Mouse (Mus musculus) gastrocnemius, postnatal 4 days (tissue): ENCODE measurements around the gene Srl. TPM values are rescaled to one million over a fixed set of nuclear protein-coding genes. Genes with fewer than 3 reads are reported as not detected.
A peak's percentile ranks its signal among the peaks of the same experiment; 100 is the strongest.

Source experiments
- DNase-seq, 2 experiments: peaks; one replicate each; pipeline ENCODE4 v3.0.0; 2021 to 2022; ENCODE audit warnings: low spot score in 2 of 2, mixed read lengths in 2 of 2
- total RNA-seq, 2 experiments: library from RNA; stranded (reverse); gene quantifications; 2 replicates each; pipeline ENCODE4 v1.2.3; 2021

Srl gene
- total RNA-seq, 2 experiments from 2014 or later: 1,069 to 1,086 TPM

- no peak for DNase-seq
Observed at GRCm38 (mm10) chr16:4520673-4521072, 20.9 kb downstream of the Srl start.

- DNase-seq: no peak
Observed at GRCm38 (mm10) chr16:4519825-4520224, 21.8 kb downstream of the Srl start.

- DNase-seq: no peak
Observed at GRCm38 (mm10) chr16:4519157-4519556, 22.5 kb downstream of the Srl start.

DNA sequence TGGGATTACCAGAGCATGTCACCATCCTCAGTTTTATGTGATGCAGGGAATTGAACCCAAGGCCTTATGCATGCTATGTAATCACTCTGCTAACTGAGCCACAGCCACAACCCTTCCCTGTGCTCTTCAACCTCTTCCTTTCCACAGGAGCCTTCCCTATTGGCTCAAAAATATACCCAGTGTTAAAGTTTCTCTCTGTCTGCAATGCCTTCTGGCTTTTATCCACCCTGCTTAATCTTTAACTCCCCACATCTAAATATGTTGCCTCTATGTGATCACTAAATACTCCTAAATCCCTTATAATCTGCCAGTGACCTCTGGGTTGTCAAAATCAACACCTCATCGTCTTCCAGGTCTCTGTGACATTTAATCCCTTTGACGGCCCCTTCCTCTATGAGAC lies 23.7 kb downstream of the Srl start:
- DNase-seq: no peak

DNA sequence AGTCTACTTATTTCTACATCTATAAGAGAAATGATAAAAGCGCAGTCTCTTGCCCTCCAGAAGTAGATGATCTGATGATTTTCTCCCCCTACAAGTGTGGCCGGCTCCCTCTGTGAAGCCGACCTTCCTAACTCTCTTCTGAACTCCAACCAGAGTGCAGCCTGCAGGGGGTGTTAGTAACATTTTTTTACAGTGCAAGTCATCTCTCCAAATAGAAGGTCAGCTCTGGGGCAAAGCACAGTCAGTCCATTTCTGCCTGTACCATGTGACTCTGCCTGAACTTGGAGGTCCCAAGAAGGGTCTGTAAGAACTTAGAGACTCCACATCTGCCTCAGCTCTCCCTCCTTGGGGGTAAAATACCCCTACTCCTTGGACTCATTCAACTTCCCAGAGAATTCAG lies 27.2 kb downstream of the Srl start:
- no peak for DNase-seq

DNA sequence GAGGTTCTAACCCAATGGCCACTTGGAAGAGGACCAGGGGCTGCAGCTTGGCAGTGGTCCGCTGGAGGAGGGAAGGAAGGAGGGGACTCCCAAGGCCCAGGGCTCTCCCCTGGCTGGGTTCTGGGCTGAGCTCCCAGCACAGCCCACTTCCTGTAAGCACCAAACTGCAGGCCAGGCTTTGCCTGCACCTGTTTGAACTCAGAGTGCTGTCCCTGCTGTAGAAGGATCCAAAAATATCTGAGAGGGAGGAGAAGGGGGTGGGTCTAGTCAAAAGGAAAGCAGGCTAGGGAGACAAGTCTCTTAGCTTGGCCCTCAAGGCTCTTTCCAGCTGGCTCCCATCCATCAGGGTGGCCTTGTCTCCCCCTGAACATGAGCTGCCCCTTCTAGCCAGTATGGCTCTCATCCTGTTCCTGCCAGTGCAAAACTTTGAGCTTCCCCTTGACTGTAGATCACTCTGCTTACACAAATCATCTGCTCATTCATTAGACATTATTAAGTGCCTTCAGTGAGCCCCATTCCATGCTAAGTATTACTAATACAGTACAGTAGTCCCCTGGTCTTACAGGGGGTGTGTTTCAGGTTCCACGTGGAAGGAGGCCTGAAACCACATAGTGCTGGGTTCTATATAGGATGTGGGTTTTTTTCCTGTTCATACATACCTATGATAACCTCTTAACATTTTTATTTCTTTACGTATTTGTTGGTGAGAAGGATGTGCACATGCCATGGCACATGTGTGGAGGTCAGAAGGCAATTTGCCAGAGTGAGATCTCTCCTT lies 28.8 kb downstream of the Srl start:
- DNase-seq: peak; percentile 56 to 78

DNA sequence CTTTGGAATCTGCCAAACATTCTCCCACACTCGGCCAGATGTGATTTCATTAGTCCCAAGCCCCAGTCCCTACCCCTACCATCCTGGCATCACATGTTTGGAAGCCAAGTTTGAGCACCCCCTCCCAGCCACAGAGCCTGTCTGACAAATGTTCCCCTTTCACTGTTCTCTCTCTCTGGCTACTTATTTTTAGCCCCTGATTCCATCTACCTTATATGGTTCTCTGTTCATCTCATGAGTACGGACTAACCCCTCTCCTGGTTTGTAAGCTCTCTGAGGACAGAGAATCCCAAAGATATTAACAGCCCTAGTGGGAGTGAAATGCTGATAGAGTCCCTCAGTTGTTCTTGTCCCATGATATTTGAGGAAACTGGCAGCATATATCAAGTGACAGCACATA lies 30.2 kb downstream of the Srl start:
- no peak for DNase-seq

DNA sequence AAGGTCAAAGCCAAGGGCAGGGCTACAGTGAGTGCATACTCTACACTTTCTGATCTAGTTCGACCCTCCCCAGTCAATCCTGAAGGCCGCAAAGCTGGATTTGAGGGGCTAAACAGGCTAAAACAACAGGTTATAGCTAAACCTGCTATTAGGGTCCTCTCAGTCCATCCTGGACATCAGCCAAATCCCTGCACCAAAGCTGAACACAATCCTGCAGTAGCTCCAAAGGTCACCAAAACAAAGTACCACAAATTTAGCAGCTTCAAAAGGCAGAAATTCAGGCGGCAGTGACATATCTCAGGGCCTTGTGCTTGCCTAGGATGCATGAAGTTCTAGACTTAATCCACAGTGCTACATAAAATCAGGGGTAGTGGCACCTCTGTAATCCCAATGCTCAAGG lies 35.4 kb downstream of the Srl start:
- DNase-seq: no peak

- DNase-seq: no peak
Observed at GRCm38 (mm10) chr16:4503495-4503894, 38.1 kb downstream of the Srl start.

DNA sequence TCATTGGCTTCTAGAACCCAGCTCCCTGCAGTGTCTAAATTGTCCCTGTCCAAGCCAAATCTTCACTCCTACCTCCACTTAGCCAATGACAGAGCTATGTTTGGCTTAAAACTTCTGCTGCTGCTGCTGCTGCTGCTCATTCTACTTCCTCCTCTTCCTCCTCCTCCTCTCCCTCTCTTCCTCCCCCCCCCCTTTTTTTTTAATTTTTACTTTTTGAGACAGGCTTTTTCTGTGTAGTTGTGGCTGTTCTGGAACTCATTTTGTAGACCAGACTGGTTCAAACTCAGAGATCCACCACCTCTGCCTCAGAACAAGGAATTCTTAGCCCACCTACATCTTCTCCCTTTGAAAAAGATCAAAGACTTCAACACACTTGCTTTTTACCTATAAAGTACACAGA lies 39.0 kb downstream of the Srl start:
- DNase-seq: no peak

GRCm38 (mm10) chr16:4501703-4502102 lies 39.9 kb downstream of the Srl start:
- DNase-seq: no peak

DNA sequence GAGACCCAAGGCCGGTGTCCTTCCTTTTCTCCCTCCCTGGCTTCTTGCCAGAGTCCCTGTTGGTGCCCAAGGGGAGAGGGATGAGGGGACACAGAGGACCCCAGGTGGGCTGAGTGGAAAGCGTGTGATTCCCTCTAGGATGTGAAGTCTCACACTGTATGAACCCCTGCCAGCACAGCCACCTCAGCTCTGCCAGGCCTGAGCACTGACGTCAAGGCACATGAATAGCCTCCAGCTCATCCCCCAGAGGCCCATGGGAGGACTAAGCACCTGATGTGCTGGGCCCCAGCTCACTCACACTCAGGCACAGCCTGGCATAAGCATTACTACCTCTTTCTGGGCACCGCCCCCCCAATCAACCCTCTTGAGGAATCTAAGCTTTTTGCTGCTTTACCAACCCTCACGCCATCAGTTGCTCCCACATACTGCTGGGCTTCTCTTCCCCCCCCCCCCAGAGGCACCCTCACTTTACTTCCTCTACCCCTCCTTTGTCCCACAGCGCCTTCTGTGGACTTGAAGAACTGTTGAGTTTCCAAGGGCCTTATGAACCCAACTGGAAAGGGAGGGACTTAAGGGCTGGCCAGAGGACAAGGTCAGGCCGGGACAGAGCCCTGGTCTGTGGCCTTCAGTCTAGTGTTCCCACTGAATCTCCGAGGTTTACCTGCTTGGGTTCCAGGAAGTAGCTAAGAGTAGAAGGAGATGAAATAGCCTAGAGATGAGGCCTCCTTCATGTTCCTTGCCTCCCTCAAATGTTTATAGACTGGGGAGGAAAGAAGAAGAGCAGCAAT lies 40.8 kb downstream of the Srl start:
- DNase-seq: peak in 1 of 2 experiments; percentile 26

- no peak for DNase-seq
Observed at GRCm38 (mm10) chr16:4497762-4498607, 43.6 kb downstream of the Srl start.

DNA sequence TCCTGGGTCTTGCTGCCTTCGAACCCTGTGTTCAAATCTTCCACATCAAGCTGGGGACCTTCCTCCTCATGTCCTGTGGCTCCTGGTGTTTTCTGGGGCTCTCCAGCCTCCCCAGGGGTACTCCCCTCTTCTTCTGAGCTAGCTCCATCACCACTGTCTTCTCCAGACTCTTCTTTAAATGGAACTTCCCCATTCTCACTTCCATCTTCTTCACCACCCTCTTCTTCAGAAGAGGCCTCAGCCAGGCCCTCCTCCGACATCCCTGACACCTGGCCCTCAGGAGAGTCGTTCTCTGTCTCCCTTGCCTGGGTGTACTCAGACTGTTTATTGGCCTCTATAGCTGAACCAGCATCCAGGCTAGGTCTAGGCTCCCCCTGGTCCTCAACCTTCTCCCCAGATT lies 45.1 kb downstream of the Srl start:
- DNase-seq: no peak

DNA sequence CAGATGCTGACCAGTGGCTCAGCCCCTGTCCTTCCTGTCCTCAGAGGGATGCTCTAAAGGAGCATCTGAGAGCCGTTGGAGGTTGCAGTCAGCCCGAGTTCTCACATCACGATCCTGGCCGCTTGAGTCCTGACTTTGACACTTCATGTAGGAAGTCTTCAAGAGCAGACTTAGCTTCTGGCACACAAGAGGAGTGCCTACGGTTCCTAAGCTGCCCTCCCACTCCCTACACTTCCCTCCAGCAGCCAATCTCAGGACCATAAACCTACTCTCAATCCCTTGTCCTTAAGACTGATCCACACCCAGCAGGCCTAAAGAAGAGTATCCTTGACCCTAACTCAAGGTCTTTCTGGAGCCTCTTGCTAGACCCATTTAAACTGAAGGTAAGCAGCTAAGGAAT lies 45.8 kb downstream of the Srl start:
- no peak for DNase-seq

- no peak for DNase-seq
Observed at GRCm38 (mm10) chr16:4492777-4493563, 48.6 kb downstream of the Srl start.

GRCm38 (mm10) chr16:4489114-4489624 lies 52.4 kb downstream of the Srl start:
- DNase-seq: peak; percentile 76 to 89

DNA sequence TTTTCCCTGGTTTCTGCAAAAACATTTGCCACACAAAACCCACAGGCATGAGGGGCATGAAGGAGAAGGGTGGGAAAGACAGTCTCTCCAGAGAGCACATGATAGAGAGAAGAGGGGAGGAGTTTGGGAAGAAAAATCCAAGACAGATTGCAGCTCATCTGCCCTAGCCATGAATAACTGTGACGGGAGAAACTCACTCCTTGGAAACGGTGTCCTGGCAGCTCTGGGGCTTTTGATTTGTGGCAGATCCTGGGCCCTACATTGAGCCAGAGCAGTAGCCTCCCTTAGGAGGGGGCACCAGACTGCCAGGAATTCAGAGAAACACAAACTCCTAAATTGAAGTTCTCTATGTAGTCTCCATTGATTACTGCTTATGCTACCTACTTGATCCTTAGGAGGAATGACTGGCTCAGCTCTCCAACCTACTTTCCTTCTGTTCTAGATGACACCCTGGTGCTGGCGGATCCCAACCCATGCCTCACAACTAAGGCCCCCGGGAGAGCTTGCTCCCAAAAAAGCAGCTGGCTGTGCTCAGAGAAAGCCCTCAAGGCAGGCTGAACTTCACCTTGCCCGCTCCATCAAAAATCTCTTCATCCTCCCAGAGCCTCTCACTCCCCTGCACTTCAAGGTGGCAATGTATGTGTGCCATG lies 60.9 kb downstream of the Srl start:
- DNase-seq: no peak

DNA sequence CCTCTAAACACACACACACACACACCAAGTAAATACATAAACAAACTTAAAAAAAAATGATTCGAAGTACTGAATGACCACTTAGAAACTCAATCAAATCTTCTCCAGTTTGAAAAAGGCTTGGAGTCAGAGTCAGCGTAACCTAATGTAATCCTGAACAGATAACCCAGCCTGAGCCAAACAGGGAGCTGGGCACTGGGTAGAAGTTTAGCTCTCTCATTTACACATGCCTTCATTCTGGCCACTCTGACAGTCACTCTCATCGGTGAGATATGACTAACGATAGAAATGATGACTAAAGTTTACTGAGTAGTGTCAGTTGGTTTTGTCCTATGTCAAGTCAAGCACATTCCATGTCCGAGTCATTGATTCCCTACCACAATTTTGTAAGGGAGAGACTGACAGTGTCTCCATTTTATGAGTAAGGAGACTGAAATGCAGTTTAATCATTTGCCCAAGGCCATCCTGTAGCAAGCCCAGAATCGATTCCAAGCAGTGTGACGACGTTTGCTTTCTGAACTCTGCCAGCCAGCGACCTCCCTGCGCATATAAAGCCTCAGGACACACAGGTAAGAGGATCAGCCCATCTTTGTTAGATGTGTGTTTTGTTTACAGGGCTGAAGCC lies 63.9 kb downstream of the Srl start:
- DNase-seq: no peak
